Mouse (Mus musculus) c-Kit-positive CD71-negative TER-119-negative erythroid progenitor cells, embryonic 14.5 days (primary cell): Measurements from ENCODE around the gene Bud13.
"Not testable (repeated sequence)": the region's sequence is repeated elsewhere in the genome, so short reads cannot be mapped to it uniquely, and the experiment has no call there.

ENCODE experiments used
- DNase-seq: peaks from one replicate; pipeline ENCODE4 v3.0.0-alpha.2; 2013; ENCODE audit warnings: low read depth

Bud13 gene

GRCm38 (mm10) chr9:46302142-46302541 is 19.3 kb downstream of the Bud13 start:
- peak; percentile 36 for DNase-seq

GRCm38 (mm10) chr9:46309121-46309520 is 26.3 kb downstream of the Bud13 start:
- DNase-seq = no peak

GRCm38 (mm10) chr9:46314507-46314906 is 31.7 kb downstream of the Bud13 start:
- peak; percentile 56 for DNase-seq

GRCm38 (mm10) chr9:46314921-46315320 is 32.1 kb downstream of the Bud13 start:
- no peak for DNase-seq

- no peak for DNase-seq
Observed at GRCm38 (mm10) chr9:46315807-46316365, 33.1 kb downstream of the Bud13 start.

- no peak for DNase-seq
Observed at GRCm38 (mm10) chr9:46316388-46316787, 33.6 kb downstream of the Bud13 start.

GRCm38 (mm10) chr9:46316909-46317308 is 34.1 kb downstream of the Bud13 start:
- DNase-seq = no peak

GRCm38 (mm10) chr9:46317957-46318356 is 35.1 kb downstream of the Bud13 start:
- no peak for DNase-seq

- DNase-seq = not testable (repeated sequence)
Observed at GRCm38 (mm10) chr9:46319886-46320285, 37.1 kb downstream of the Bud13 start, which contains the start of gene 4931429L15Rik. 4931429L15Rik (minus strand) TSS chr9:46319986.

GRCm38 (mm10) chr9:46320461-46320860 is 37.7 kb downstream of the Bud13 start:
- no peak for DNase-seq

GRCm38 (mm10) chr9:46326694-46327405 is 44.0 kb downstream of the Bud13 start:
- no peak for DNase-seq

- DNase-seq = no peak
Observed at GRCm38 (mm10) chr9:46327706-46328571, 45.1 kb downstream of the Bud13 start.

- no peak for DNase-seq
Observed at GRCm38 (mm10) chr9:46328572-46329249, 45.9 kb downstream of the Bud13 start.

GRCm38 (mm10) chr9:46329250-46329648 is 46.4 kb downstream of the Bud13 start:
- no peak for DNase-seq

GRCm38 (mm10) chr9:46329801-46330585 is 47.2 kb downstream of the Bud13 start:
- DNase-seq = no peak

- DNase-seq = no peak
Observed at GRCm38 (mm10) chr9:46330586-46330895, 47.7 kb downstream of the Bud13 start.

GRCm38 (mm10) chr9:46331301-46331700 is 48.5 kb downstream of the Bud13 start:
- no peak for DNase-seq

GRCm38 (mm10) chr9:46334471-46335025 is 51.7 kb downstream of the Bud13 start:
- no peak for DNase-seq

GRCm38 (mm10) chr9:46335461-46335995 is 52.7 kb downstream of the Bud13 start:
- DNase-seq = no peak

- not testable (repeated sequence) for DNase-seq
Observed at GRCm38 (mm10) chr9:46336294-46336693, 53.5 kb downstream of the Bud13 start.

GRCm38 (mm10) chr9:46337331-46337730 is 54.5 kb downstream of the Bud13 start:
- DNase-seq = no peak
